Mouse (Mus musculus): ENCODE results near the gene Mapk8ip1.

Mapk8ip1 gene

GRCm38 (mm10) chr2:92373437-92373813 is 27.6 kb downstream of the Mapk8ip1 start:
- no peak for DNase-seq (ENCODE audit: low spot score in 2 of 2)

GRCm38 (mm10) chr2:92372767-92373436 is 28.2 kb downstream of the Mapk8ip1 start:
- peak in 1 of 2 experiments; percentile 21 for DNase-seq (ENCODE audit: low spot score in 2 of 2)

GRCm38 (mm10) chr2:92371971-92372690 is 28.9 kb downstream of the Mapk8ip1 start:
- peak; percentile 6 to 7 for DNase-seq (ENCODE audit: low spot score in 2 of 2)

DNA sequence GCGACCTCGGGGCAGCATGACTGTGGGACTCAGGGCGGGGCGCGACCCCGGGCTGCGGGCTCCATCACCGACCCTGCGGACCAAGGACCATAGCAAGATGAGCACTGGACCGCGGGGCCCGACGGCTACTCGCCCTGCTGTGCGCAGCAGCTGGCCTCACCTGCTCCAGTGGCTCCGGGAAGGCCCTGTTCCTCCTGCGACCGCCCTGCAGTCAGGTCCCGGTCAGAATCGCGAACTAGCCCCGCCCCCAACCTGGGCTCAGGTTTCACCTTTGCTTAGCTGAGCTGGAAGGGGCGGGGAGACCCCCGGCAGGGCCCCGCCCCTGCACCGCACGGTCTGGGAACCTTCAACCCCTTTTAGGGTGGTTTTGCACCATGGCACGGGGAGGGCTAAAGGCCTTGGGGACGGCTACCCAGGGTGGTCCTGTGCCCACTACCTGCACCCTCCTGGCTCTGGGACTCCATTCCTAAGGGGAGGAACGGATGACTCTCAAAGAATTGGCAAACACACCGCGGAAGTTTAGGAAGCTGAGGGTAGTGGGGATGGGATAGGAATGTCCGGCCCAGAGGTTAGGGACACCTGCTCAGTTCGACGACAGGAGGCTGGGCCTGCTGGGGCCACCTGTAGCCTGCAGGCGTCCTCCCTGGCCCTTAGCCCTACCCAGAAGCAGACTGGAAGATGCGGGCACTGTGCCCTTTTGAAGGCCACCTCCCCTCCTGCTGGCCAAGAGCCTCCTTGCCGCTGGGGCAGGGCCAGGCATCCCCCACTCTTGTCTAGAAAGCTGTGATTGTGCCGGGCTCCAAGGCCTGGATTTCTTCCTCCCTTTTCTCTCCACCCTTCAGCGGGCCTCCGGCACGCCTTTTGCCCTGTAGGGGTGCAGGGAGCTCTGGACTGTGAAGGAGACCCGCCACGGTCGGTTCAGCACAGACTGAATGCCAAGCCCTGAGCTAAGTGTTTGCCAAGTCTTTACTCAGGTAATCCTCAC is 29.9 kb downstream of the Mapk8ip1 start:
- peak; percentile 14 to 18 for DNase-seq (ENCODE audit: low spot score in 2 of 2)

- peak; percentile 10 to 20 for DNase-seq (ENCODE audit: low spot score in 2 of 2)
Measured at GRCm38 (mm10) chr2:92370375-92370774, 30.7 kb downstream of the Mapk8ip1 start.

DNA sequence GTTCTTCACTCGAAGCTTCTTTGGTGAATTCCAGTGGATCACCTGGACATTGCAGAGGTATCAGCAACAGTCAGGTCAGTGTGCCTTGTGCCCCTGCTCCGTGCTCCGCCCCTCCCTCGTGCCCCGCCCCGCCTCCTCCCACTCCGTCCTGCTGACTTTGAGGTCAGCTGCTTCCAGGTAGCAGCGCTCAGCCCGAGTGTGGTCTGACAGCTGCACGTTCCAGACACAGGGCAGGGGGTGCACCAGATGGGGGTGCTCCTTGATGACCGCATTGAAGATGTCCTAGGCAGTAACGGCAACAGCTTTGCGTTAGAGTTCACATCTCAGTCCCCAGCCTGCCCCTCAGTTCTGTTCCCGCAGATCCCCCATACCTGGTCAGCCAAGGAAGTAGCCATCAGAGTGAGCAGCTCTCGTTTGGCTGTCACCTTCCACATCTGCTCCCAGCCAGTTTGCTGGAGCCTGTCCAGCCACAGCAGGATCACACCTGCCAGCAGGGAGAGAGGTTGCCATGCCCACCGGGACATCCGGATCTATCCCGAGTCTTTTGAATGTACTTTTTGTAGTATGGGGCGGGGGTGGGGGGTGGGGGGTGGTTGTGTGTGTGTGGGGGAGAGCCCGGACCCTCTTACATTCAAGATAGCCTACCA is 33.6 kb downstream of the Mapk8ip1 start:
- no peak for DNase-seq (ENCODE audit: low spot score in 2 of 2)

DNA sequence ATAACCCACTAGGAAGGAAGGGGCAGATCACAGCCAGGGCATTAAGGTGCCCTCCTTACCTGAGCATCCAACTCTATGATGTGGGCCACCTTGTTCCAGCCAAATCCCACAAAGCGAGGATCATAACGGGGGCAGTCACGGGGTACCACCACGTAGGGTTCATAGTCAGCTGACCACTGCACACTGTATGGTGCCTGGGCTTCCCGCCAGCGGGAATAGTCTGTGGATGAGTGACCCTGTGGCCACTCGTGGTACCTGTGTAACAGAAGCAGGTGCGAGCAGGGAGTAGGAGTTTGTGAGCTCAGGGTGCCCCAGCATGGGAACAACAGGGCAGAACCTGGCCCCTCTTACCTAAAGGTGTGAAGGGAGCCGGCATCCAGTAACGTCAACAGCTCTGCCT is 35.5 kb downstream of the Mapk8ip1 start:
- DNase-seq (ENCODE audit: low spot score in 2 of 2) = no peak

- DNase-seq (ENCODE audit: low spot score in 2 of 2) = no peak
Measured at GRCm38 (mm10) chr2:92364086-92364485, 37.0 kb downstream of the Mapk8ip1 start.

- DNase-seq (ENCODE audit: low spot score in 2 of 2) = no peak
Measured at GRCm38 (mm10) chr2:92362571-92363228, 38.4 kb downstream of the Mapk8ip1 start.

GRCm38 (mm10) chr2:92361795-92362194 is 39.3 kb downstream of the Mapk8ip1 start:
- no peak for DNase-seq (ENCODE audit: low spot score in 2 of 2)

GRCm38 (mm10) chr2:92360893-92361292 is 40.2 kb downstream of the Mapk8ip1 start:
- DNase-seq (ENCODE audit: low spot score in 2 of 2) = no peak

- no peak for DNase-seq (ENCODE audit: low spot score in 2 of 2)
Measured at GRCm38 (mm10) chr2:92360186-92360823, 40.8 kb downstream of the Mapk8ip1 start.

GRCm38 (mm10) chr2:92359301-92359700 is 41.8 kb downstream of the Mapk8ip1 start:
- DNase-seq (ENCODE audit: low spot score in 2 of 2) = no peak

GRCm38 (mm10) chr2:92354224-92354623 is 46.8 kb downstream of the Mapk8ip1 start:
- DNase-seq (ENCODE audit: low spot score in 2 of 2) = no peak

DNA sequence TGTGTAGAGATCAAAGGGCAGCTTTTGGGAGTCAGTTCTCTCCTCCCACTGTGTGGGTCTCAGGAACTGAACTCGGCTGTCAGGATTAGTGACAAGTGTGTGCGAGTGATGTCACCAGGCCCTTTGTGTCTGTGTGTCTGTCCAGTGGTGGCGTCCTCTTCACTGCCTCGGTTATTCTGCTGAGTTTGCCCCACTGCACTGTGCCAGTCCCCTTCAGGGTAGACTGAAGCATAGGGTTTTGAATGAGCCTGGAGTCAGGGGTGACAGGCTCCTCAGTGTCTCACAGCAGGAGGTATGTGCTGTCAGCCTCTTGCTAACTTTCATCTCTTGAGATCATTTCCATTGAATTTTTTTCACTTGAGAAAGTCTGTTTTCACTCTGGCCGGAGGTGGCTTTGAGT is 47.7 kb downstream of the Mapk8ip1 start:
- DNase-seq (ENCODE audit: low spot score in 2 of 2) = no peak

DNA sequence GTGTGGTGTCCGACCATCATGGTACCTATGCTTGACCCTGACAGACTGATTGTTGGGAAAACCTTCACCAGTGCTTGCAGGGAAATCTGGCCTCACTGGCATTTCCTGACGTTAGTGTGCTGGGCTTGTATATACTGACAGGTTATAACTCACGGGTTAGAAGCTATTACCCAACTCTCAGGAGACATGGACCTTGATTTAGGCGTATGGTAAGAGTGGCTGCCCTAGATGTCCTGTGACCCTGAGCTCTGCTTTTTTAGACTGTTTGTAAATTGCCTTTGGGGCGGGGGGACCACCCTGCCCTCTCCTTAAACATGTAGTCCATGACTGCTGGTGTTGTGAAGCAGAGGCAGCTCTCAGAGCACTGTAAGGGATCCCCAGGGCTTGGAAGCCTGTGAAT is 50.4 kb downstream of the Mapk8ip1 start:
- no peak for DNase-seq (ENCODE audit: low spot score in 2 of 2)

- no peak for DNase-seq (ENCODE audit: low spot score in 2 of 2)
Measured at GRCm38 (mm10) chr2:92349589-92350425, 51.3 kb downstream of the Mapk8ip1 start.

GRCm38 (mm10) chr2:92347191-92347590 is 53.9 kb downstream of the Mapk8ip1 start:
- DNase-seq (ENCODE audit: low spot score in 2 of 2) = no peak

DNA sequence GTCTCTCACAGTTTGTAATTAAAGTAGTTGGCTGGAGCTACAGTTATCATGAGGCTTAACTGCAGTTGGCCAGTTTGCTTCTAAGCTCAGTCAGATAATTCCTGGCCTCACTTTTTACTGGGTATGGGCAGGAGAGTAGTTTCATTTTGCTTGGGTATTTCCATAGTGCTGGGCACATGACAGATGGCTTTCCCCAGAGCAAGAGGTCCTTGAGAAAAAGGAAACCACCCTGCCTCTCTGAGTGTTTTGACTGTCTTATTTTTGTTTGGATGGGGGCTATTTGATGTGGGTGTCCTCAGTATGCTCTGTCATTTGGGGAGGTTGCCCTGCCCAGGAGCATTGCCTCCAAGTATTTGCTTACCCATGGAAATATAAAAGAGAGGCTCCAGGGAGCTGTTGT is 58.6 kb downstream of the Mapk8ip1 start:
- DNase-seq (ENCODE audit: low spot score in 2 of 2) = no peak

Data from frontal cortex, postnatal 10 days (tissue).